ENCODE assay signal across 8 mouse cellular contexts in the genomic region with DNA sequence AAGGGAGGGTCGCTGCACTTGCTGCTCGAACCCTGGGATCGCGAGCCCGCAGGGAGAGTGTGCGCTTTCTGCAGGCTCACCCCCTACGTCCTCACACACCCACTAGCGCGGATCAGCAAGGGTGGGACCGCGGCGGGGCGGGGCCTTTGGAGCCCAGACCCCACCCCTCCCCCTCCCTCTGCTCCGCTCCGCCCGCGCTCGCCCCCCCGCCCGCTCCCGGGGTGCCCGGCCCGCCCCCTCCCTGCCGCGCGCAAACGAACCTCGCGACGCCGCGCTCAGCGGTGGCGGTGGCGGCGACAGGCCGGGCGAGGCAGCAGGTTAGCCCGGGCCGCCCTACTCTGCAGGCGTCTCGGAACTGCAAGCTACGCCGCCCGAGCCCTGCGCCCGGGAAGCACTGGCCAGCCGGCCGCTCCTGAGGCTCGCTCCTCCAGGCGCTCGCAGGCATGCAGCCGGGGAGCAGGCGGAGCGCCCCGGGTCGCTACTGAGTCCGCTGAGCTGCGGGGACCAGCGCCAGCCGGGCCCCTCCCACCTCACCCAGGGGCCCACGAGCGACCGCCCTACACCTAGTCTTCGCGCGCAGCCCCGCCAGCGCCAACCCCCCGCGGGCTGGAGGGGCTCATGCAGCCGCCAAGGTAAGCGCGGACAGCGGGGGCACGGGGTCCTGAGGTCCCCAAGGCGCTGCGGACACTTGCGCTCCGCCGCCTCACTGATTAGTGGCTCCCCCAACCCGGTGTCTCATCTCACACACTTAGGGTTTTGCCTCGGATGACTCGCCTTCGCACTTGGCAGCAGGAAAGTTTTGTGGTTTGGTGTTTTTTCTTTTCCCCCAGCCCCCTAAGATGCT. TPM values are rescaled to one million over a fixed set of nuclear protein-coding genes. Genes with fewer than 3 reads are reported as not detected.
A peak's percentile ranks its signal among the peaks of the same experiment; 100 is the strongest.
DNase-seq lines count a peak whose midpoint lies in the region; ATAC-seq lines count a peak whose summit lies in the region.

A gene (plus strand): TSS at position 253 of the 844 bp plus-strand sequence.

- no peaks in the 10 kb centered on the region for H3K27me3 ChIP-seq in hindbrain, embryonic 16.5 days (replicated peaks; ENCODE audit: control insufficient read depth, insufficient read depth, low read length)
- H3K27me3 ChIP-seq in midbrain, embryonic 11.5 days (ENCODE audit: control insufficient read depth, insufficient read depth, low read length) = peaks cover 4% of the 10 kb centered on the region; the same call in 1 of the 2 replicates

- peak within 1 kb of the TSS; percentile 73 for H3K4me3 ChIP-seq in hindbrain, embryonic 16.5 days (ENCODE audit: low read length)
- peak within 1 kb of the TSS; percentile 86 for H3K4me3 ChIP-seq in midbrain, embryonic 11.5 days (ENCODE audit: low read depth, low read length)

- under 1% methylated on average over 67 of the region's 85 CpGs for WGBS in hindbrain, embryonic 16.5 days
- WGBS in midbrain, embryonic 11.5 days = under 1% methylated on average over 71 of the region's 85 CpGs

- H3K36me3 ChIP-seq in hindbrain, embryonic 16.5 days (ENCODE audit: control insufficient read depth, insufficient read depth, low read length) = no peaks in the 10 kb centered on the region
- H3K36me3 ChIP-seq in midbrain, embryonic 11.5 days (ENCODE audit: control insufficient read depth, insufficient read depth, low read length) = no peaks in the 10 kb centered on the region

- H3K9me3 ChIP-seq in hindbrain, embryonic 16.5 days (ENCODE audit: control insufficient read depth, low read length) = no peaks in the 10 kb centered on the region
- H3K9me3 ChIP-seq in midbrain, embryonic 11.5 days (ENCODE audit: control insufficient read depth, low read length) = no peaks in the 10 kb centered on the region

- H3K4me1 ChIP-seq in hindbrain, embryonic 16.5 days (ENCODE audit: control insufficient read depth, insufficient read depth, low read depth, low read length) = peaks cover 18% of the 10 kb centered on the region
- H3K4me1 ChIP-seq in midbrain, embryonic 11.5 days (ENCODE audit: control insufficient read depth, insufficient read depth, low read length) = peaks cover 46% of the 10 kb centered on the region

- H3K4me2 ChIP-seq in hindbrain, embryonic 16.5 days (ENCODE audit: low read length) = peak within 1 kb of the TSS; percentile 90
- H3K4me2 ChIP-seq in midbrain, embryonic 11.5 days = peak within 1 kb of the TSS; percentile 64

- ATAC-seq in hindbrain, embryonic 16.5 days = peak; percentile 86
- peak; percentile 92 for ATAC-seq in midbrain, embryonic 11.5 days (ENCODE audit: low FRiP score)

- DNase-seq in cerebellum, adult 11 months = peak; percentile 40
- no peak for DNase-seq in cerebellum, adult 11-12 months
- peak; percentile 68 to 73 for DNase-seq in cerebellum, postnatal 14 days
- peak; percentile 83 for DNase-seq in gastrocnemius, postnatal 14 days
- peak; percentile 56 to 71 for DNase-seq in left cerebral cortex, postnatal 36 days (ENCODE audit: low spot score in 2 of 2)
- DNase-seq in midbrain, embryonic 11.5 days (ENCODE audit: low spot score, missing footprints) = peak; percentile 97
- peak; percentile 17 for DNase-seq in thymus, postnatal 14 days

- H3K9ac ChIP-seq in hindbrain, embryonic 16.5 days (ENCODE audit: low read depth, low read length) = peak within 1 kb of the TSS; percentile 90
- peak within 1 kb of the TSS; percentile 97 for H3K9ac ChIP-seq in midbrain, embryonic 11.5 days (ENCODE audit: low read length)

- intact Hi-C loops in gastrocnemius, postnatal 14 days (cut with DNase I; ENCODE audit: low total_unique reads) = loop anchor here (5.0 kb wide), 1 partner anchor 243 kb away; no protein-coding TSS in a partner anchor
- intact Hi-C loops in left cerebral cortex, postnatal 36 days (cut with DNase I) = loop anchor here (1.0 to 10.0 kb wide), 8 partner anchors 24 to 975 kb away; no protein-coding TSS in a partner anchor

- H3K27ac ChIP-seq in hindbrain, embryonic 16.5 days (ENCODE audit: low read depth, low read length) = peak within 1 kb of the TSS; percentile 93
- peak within 1 kb of the TSS; percentile 95 for H3K27ac ChIP-seq in midbrain, embryonic 11.5 days (ENCODE audit: low read depth, low read length)

RNA-seq across cellular contexts. Expression of the gene that starts here (rescaled TPM):
- 10 to 100 TPM; 53.4 to 73.5 TPM for total RNA-seq in gastrocnemius, postnatal 14 days (2021)
- polyA plus RNA-seq in hindbrain, embryonic 16.5 days (2015; fragmentation: Nextera tagmentation; extraction: Ambion mirVana) = 30.9 and 39.8 TPM in 2 replicates
- total RNA-seq in left cerebral cortex, postnatal 36 days (2021) = 10 to 100 TPM; 59.0 to 64.1 TPM
- polyA plus RNA-seq in midbrain, embryonic 11.5 days (2014; fragmentation: Nextera tagmentation; extraction: Ambion mirVana) = 43.9 and 47.5 TPM in 2 replicates
